Mouse (Mus musculus) T-helper 2 cell (primary cell): ENCODE measurements around the gene Tmcc1.

Experiments
- in situ Hi-C: fragments of 300-600 bp; cut with MboI, MseI; formaldehyde crosslinking; loops from one replicate; pipeline ENCODE4 v1.15.1; 2025; ENCODE audit warnings: high pct_unique_total_duplicates

Tmcc1 gene

GRCm38 (mm10) chr6:115973881-115974662, 219.2 kb downstream of the Tmcc1 start:
- in situ Hi-C loops, result no loop called here

GRCm38 (mm10) chr6:115973139-115973875, 220.0 kb downstream of the Tmcc1 start:
- in situ Hi-C loops, result no loop called here

- in situ Hi-C loops, result no loop called here
Measured at GRCm38 (mm10) chr6:115972083-115972764, 221.1 kb downstream of the Tmcc1 start.

- in situ Hi-C loops, result no loop called here
Measured at GRCm38 (mm10) chr6:115971273-115972060, 221.8 kb downstream of the Tmcc1 start.

GRCm38 (mm10) chr6:115969952-115970351, 223.3 kb downstream of the Tmcc1 start:
- in situ Hi-C loops, result no loop called here

- in situ Hi-C loops, result no loop called here
Measured at GRCm38 (mm10) chr6:115969103-115969502, 224.2 kb downstream of the Tmcc1 start.

GRCm38 (mm10) chr6:115968700-115969099, 224.6 kb downstream of the Tmcc1 start:
- in situ Hi-C loops, result no loop called here
